In genomic region chr9:107607036-107607435, GRCm38 (mm10) we compare ENCODE assay signal across 1 mouse cellular context.
TF ChIP-seq lines count a peak whose summit lies in the region.

No protein-coding gene starts in this region.

TF ChIP-seq in myocyte, 11 proteins besides CTCF, POLR2A, EP300 and RAD21 (continued from another document):
- peak in 1 of 3 experiments; percentile 54 for TF ChIP-seq MYOD1 (IDR thresholded peaks at IDR 0.05; ENCODE audit: control insufficient read depth in 1 of 3, insufficient read length in 2 of 3, low read depth in 2 of 3)
